Mouse (Mus musculus) embryo, embryonic 9.5 days (tissue): ENCODE data around the gene Arhgef26.
A peak's percentile ranks its signal among the peaks of the same experiment; 100 is the strongest.

Experiments used
- DNase-seq: peaks from one replicate; pipeline ENCODE4 v3.0.0-alpha.2; 2017; ENCODE audit errors: extremely low spot score

The Arhgef26 gene

DNA sequence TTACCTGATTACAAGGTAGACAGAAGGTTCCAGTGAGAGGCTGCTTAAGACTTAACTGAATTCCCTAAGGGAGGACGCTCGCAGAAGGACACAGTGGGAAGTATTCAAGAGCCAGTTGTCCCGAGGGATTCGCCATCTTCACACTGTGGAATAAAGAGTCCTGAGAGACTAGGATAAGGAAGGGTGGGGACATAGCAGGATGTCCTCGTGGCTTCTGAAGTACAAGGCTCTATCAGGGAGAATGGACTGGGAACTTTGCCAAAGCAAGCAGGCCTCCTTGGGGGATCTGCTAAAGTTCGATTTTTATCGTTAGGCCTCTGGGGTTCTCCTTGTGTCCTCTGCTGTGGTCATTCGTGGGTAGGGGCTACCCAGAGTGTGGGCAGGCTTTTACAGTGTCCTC, 109.0 kb downstream of the Arhgef26 start:
- no peak for DNase-seq

DNA sequence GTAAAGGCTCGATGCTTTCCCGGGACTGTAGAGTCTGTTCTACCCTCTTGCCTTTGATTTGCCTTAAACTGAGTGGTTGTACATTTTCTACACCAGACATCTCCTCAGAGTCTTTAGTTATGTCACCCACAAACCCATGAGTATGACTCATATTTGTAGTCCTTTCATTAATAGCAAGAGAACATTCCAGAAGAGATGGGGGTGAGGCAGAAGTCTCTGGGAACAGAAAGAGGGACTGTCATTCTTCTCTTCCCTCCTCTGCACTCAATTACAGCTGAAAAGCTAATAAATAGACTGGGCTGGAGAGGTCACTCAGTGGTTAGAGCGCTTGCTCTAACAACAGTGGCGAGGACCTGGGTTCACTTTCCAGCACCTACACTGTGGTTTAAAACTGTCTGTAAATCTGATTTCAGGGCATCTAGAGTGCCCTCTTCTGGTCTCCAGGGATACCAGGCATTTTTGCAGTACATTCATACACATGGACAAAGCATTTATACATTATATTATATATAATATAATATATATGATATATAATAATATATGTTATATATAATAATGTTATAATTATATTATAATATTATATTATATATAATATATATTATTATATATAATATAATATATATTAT, 111.8 kb downstream of the Arhgef26 start:
- DNase-seq, result no peak

DNA sequence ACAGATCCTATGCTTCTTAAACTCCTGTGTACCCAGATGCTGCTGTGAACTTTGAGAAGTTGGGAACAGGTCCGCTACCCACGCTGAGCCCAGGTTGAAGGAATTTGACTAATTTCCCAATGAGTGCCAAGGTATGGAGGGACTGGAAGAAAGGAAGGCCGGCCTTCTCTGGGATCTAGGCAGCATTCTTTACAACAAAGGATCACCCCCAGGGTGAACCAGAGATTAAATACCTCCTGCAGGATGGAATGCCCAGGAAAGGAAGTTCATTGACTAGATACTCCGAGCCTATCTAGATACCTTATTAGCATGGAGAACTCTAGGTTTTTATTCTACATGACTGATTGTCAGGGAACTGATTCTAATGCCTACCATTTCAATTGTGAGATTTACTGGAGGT, 114.8 kb downstream of the Arhgef26 start:
- DNase-seq, result no peak

GRCm38 (mm10) chr3:62454096-62454495, 116.0 kb downstream of the Arhgef26 start:
- no peak for DNase-seq

- DNase-seq, result no peak
Observed at GRCm38 (mm10) chr3:62455854-62456253, 117.7 kb downstream of the Arhgef26 start.

- DNase-seq, result peak; percentile 53
Observed at GRCm38 (mm10) chr3:62458284-62459013, 120.3 kb downstream of the Arhgef26 start.

DNA sequence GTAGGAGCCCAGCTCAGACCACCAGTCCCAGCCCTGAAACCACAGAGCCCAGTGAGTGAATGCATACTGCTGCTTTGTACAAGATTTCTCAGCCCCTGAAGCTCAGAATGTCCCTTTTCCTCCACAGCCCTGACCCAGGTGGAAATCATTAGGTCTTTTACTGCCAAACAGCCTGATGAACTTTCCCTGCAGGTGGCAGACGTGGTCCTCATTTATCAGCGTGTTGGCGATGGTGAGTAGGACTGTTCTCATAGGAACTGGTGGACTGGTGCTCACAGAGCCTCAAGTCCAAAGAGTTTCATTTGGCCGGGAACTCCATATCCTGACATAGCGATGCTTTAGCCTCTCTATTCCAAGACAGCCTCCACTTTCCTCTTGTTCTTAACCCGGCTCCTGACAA, 121.3 kb downstream of the Arhgef26 start:
- no peak for DNase-seq

DNA sequence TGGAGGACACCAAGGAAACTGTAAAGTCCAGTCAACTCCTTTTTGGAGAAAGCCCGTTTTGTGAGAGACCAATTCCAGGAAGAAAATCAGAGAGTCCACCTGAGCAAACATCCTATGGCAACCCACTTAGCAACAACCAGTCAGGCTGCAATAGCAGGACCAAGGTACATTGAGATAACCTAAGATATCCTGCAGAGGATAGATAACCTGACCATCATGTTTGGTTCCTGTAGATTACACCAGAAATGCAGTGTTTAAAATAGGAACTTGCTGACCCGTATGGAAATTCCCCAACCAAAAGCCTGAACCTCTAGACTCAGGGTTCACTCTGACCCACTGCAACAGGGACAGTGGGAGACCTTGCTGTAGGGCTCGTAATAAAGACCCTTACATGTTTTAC, 126.1 kb downstream of the Arhgef26 start:
- no peak for DNase-seq

- no peak for DNase-seq
Observed at GRCm38 (mm10) chr3:62470179-62470578, 132.0 kb downstream of the Arhgef26 start.

DNA sequence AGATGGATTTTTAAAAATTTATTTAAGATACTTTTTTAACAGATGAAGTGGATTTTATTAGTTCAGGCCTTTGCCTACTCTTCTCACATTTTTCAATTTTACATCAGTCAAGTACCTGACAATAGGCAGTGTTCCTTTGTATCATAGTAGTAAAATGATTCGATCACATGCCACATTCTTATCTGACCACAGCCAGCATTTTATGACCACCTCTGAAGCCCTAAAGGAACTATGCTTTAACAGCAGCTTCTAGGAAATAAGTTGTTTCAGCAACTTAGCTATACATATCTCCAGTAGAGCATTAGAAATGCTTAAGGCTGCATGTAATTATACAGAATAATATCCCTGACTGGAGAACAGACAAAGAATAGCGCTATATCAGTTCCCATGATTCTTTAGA, 146.2 kb downstream of the Arhgef26 start:
- DNase-seq, result no peak

DNA sequence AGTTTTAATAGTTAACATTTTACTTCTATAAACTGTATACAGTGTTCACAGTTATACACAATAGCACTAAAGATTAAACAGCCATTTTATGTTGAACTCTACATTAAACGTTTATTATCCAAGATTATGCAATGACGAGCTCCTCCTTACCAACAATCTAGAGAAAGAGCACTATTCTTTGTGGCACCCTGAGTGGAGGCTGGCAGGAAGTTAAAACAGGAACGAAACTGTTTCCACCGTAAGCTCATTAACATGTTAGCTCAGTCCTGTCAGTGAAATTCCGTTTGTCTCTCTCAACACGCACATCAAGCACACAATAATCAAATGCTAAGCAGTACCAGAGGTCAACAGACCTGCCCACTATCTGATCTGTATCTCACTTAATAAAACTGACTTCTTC, 154.4 kb downstream of the Arhgef26 start:
- no peak for DNase-seq

DNA sequence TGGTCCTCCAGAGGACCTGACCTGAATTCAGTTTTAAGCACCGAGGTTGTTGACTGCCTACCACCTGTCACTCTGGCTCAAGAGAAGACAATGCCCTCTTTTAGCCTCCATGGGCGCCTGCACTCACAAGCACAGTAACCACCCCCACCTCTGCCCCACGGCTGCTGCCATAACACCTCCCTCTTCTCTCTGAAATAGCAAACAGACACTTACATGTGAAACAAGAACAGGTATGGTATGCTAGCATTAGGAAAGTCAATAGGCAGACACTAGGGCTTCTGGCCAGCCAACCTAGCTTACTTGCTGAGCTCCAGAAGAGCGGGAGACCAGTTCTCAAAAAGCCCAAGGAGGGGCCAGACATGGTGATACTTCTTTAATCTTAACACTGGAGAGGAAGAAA, 161.2 kb downstream of the Arhgef26 start:
- no peak for DNase-seq

DNA sequence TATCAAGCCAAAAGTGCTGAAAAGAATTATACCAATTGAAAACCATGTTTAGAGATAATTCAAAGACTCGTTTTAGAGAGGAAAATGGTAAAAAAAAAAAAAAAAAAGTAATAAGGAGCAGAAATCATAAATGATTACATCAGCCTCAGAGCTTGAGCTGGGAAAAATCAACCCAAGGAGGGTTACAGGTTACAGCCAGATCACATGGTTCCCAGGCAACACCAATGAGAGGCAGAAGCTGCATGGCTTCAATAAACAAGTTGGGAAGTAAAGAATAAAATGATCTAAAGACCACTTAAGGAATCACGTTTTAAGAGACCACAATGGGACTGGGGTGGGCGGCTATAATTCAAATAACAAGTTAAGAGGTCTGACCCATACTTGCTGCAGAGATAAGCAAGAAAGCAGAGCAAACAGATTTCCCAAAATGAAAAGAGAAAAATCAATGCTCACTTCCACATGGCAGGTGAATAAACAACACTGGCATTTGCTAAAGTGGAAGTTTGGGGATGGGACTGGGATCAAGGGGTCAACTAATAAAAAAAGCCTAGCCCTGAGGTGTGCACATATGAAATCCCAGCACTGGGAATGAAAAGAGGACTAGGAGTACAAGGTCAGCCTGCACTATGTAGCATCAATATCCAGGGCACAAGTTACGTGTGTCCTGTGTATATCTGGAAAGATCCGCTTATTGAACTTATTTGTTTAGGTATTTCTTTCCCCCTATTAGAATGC, 167.2 kb downstream of the Arhgef26 start:
- no peak for DNase-seq

DNA sequence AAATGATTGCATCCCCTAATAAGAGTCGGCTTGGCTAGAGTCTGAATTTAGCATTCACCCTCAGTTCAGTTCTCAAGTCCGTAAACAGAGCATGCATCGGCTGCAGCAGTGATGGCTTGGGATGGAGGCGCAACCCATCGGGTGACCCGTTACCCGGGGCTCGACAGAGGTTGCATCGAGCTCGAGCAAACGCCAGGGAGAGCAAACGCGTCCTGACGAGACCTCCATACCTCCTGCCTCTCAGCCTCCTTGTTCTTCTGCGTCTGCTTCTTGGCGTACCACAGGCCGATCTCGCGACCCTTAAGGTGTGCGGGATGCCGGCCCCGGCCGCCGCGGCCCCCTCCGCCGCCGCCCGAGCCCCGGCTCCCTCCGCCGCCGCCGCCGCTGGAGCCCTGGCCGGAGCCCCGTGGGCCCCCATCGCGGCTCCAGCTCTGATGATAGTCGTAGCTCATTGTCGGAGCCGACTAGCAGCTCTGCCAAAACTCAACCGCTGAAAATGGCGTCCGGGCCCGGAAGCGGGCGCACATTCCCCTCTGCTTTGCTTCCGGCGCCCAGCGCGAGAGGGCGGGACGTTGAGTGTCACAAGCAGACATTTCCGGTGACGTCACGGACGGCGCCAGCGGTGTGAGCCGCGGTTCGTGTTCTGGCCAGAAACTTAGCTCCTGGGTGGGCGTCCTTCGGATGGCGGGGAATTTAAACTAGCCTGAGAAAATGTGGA, 168.5 kb downstream of the Arhgef26 start, which contains the start of gene Dhx36:
Gene Dhx36 (minus strand): TSS at position 517 of the 718 bp plus-strand sequence.
- DNase-seq, result peak; percentile 93

DNA sequence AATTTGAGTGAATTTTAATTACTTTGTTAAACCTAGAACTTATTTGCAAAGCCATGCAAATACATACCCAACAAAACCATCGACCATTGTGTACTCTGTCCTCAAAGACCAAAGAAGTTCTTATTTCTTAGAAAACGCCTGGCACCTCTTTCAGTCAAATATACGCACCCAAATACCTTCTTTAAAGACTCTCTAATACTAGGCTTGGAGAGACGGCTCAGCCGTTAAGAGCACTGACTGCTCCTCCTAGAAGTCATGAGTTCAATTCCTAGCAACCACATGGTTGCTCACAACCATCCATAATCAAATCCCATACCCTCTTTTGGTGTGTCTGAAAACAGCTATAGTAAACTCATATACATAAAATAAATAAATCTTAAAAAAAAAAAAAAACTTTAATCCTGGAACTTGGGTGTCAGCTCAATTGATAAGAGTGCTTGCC, 169.1 kb downstream of the Arhgef26 start:
- no peak for DNase-seq
